Mouse (Mus musculus): ENCODE measurements at regions not wholly inside any gene's neighbourhood (a gene's known extent, or its start where the extent isn't known, plus 50 kb on each side); places are given as distances from the start of the nearest gene placed in this dataset.

- DNase-seq, result peak; percentile 43
Observed at GRCm38 (mm10) chr1:33271437-33272145, 398.0 kb downstream of the Prim2 start.

- no peak for DNase-seq
Observed at GRCm38 (mm10) chr1:33269162-33269561, 400.4 kb downstream of the Prim2 start.

GRCm38 (mm10) chr1:33265731-33266415 lies 403.7 kb downstream of the Prim2 start:
- DNase-seq, result no peak

GRCm38 (mm10) chr1:33249474-33249873 lies 420.1 kb downstream of the Prim2 start:
- DNase-seq, result no peak

GRCm38 (mm10) chr1:33247076-33247475 lies 422.5 kb downstream of the Prim2 start:
- DNase-seq, result no peak

GRCm38 (mm10) chr1:33245186-33245585 lies 424.4 kb downstream of the Prim2 start:
- no peak for DNase-seq

GRCm38 (mm10) chr1:33244691-33245090 lies 424.9 kb downstream of the Prim2 start:
- DNase-seq, result no peak

GRCm38 (mm10) chr1:33222997-33223396 lies 446.6 kb downstream of the Prim2 start:
- DNase-seq, result no peak

- DNase-seq, result peak; percentile 1
Observed at GRCm38 (mm10) chr1:33214815-33215214, 454.8 kb downstream of the Prim2 start.

- DNase-seq, result no peak
Observed at GRCm38 (mm10) chr1:33214394-33214793, 455.2 kb downstream of the Prim2 start.

- no peak for DNase-seq
Observed at GRCm38 (mm10) chr1:33201571-33202189, 467.9 kb downstream of the Prim2 start.

GRCm38 (mm10) chr1:33195114-33195513 lies 474.5 kb downstream of the Prim2 start:
- DNase-seq, result peak; percentile 8

GRCm38 (mm10) chr1:33174646-33175435 lies 494.8 kb downstream of the Prim2 start:
- DNase-seq, result peak; percentile 43

- no peak for DNase-seq
Observed at GRCm38 (mm10) chr1:33136991-33137390, 532.6 kb downstream of the Prim2 start.

GRCm38 (mm10) chr1:33130351-33130750 lies 539.2 kb downstream of the Prim2 start:
- no peak for DNase-seq

GRCm38 (mm10) chr1:33125062-33125461 lies 544.5 kb downstream of the Prim2 start:
- no peak for DNase-seq

- no peak for DNase-seq
Observed at GRCm38 (mm10) chr1:33106286-33106685, 559.2 kb upstream of the Gm5415 start.

- no peak for DNase-seq
Observed at GRCm38 (mm10) chr1:33104296-33104695, 557.2 kb upstream of the Gm5415 start.

GRCm38 (mm10) chr1:33098062-33098461 lies 551.0 kb upstream of the Gm5415 start:
- no peak for DNase-seq

GRCm38 (mm10) chr1:33096851-33097250 lies 549.8 kb upstream of the Gm5415 start:
- DNase-seq, result no peak

GRCm38 (mm10) chr1:33074551-33074950 lies 527.5 kb upstream of the Gm5415 start:
- no peak for DNase-seq

GRCm38 (mm10) chr1:33058010-33058409 lies 510.9 kb upstream of the Gm5415 start:
- DNase-seq, result no peak

GRCm38 (mm10) chr1:33044388-33044787 lies 497.3 kb upstream of the Gm5415 start:
- DNase-seq, result no peak

All from right cerebral cortex, adult 18-20 months (tissue).